8 mouse cellular contexts compared by ENCODE assay signal in the genomic region with DNA sequence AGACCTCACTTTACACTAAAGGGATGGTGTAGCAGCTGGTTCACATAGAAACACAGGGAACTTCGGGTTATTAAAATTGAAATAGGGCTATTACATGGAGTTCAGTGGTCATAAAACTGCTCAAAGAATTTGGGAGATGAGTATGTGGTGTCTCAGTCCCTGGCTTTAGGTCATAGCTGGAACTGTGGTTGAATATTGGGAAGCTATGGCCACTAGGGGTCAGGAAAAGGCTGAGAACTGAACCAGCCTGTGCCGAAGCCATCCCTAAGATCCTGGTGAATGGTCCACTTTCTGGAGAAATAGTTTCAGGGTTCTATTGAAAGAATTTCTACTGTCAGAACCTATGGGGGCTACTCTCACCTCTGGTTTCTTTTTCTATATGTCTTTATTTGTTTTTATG.
DNase-seq lines count a peak whose midpoint lies in the region; ATAC-seq lines count a peak whose summit lies in the region.

No protein-coding gene starts in this region.

- 10% methylated on average over 2 of the region's 2 CpGs for WGBS in embryonic facial prominence, embryonic 11.5 days
- 11% methylated on average over 2 of the region's 2 CpGs for WGBS in hindbrain, embryonic 13.5 days

- peak; percentile 57 for DNase-seq in testis, postnatal 10 days (ENCODE audit: low spot score)
- no peak for DNase-seq in testis, postnatal 14 days (ENCODE audit: low spot score)
- DNase-seq in adrenal gland, postnatal 14 days: peak; percentile 69
- DNase-seq in embryonic facial prominence, embryonic 11.5 days (ENCODE audit: low spot score): peak; percentile 75
- DNase-seq in left cerebral cortex, postnatal 36 days (ENCODE audit: low spot score in 2 of 2): peak; percentile 14 to 29
- peak; percentile 9 for DNase-seq in retina, adult 2 months (ENCODE audit: low read depth, low spot score)
- DNase-seq in natural killer cell, adult 2 months (ENCODE audit: low spot score in 2 of 2): no peak

- H3K9ac ChIP-seq in embryonic facial prominence, embryonic 11.5 days (replicated peaks; ENCODE audit: low read length): no peak overlapping the region
- no peak overlapping the region for H3K9ac ChIP-seq in hindbrain, embryonic 13.5 days

- intact Hi-C loops in left cerebral cortex, postnatal 36 days (cut with DNase I): loop anchor here (1.0 to 5.0 kb wide), 2 partner anchors 227 to 594 kb away; a partner anchor contains a TSS

- peak; percentile 41; the same call in 1 of the 2 replicates for ATAC-seq in embryonic facial prominence, embryonic 11.5 days (replicated peaks; ENCODE audit: insufficient number of reproducible peaks, low FRiP score, low TSS enrichment, low read depth)
- ATAC-seq in hindbrain, embryonic 13.5 days (ENCODE audit: low FRiP score): 0 out of 2 replicates have a peak, but pooled peaks have one; percentile 64

- H3K36me3 ChIP-seq in embryonic facial prominence, embryonic 11.5 days (replicated peaks; ENCODE audit: control insufficient read depth, insufficient read depth, low read depth, low read length): no peaks in the 10 kb centered on the region
- no peaks in the 10 kb centered on the region for H3K36me3 ChIP-seq in hindbrain, embryonic 13.5 days

- H3K4me2 ChIP-seq in embryonic facial prominence, embryonic 11.5 days (ENCODE audit: low read depth, low read length): no peak overlapping the region
- no peak overlapping the region for H3K4me2 ChIP-seq in hindbrain, embryonic 13.5 days

- H3K4me3 ChIP-seq in embryonic facial prominence, embryonic 11.5 days (ENCODE audit: low read depth, low read length): no peak overlapping the region
- H3K4me3 ChIP-seq in hindbrain, embryonic 13.5 days: no peak overlapping the region

- H3K9me3 ChIP-seq in embryonic facial prominence, embryonic 11.5 days (replicated peaks; ENCODE audit: control insufficient read depth, low read length): peaks cover 3% of the 10 kb centered on the region; the same call in 1 of the 2 replicates
- H3K9me3 ChIP-seq in hindbrain, embryonic 13.5 days: no peaks in the 10 kb centered on the region

- H3K4me1 ChIP-seq in embryonic facial prominence, embryonic 11.5 days (ENCODE audit: control insufficient read depth, insufficient read depth, low read length): no peaks in the 10 kb centered on the region
- peaks cover 8% of the 10 kb centered on the region for H3K4me1 ChIP-seq in hindbrain, embryonic 13.5 days (replicated peaks)

- no peak overlapping the region for H3K27ac ChIP-seq in embryonic facial prominence, embryonic 11.5 days (replicated peaks; ENCODE audit: low read depth, low read length)
- H3K27ac ChIP-seq in hindbrain, embryonic 13.5 days: no peak overlapping the region

- no peaks in the 10 kb centered on the region for H3K27me3 ChIP-seq in embryonic facial prominence, embryonic 11.5 days (ENCODE audit: control insufficient read depth, insufficient read depth, low read length)
- peaks cover 6% of the 10 kb centered on the region; the same call in 1 of the 2 replicates for H3K27me3 ChIP-seq in hindbrain, embryonic 13.5 days

Comparison
In these comparisons a context has a peak if more than half of its experiments do, and no peak if none do; other contexts are left out.
1. DNase-seq: peak in testis, postnatal 10 days (single experiment), adrenal gland, postnatal 14 days (single experiment), embryonic facial prominence, embryonic 11.5 days (single experiment), left cerebral cortex, postnatal 36 days (2 of 2) and retina, adult 2 months (single experiment); none in testis, postnatal 14 days (single experiment) and natural killer cell, adult 2 months (0 of 2).